Mouse (Mus musculus) telencephalon, adult 2 months (tissue): ENCODE data around the gene Fstl1.

Source experiments
- DNase-seq: peaks from one replicate; pipeline ENCODE4 v3.0.0-alpha.2; 2011; ENCODE audit warnings: low read depth, low spot score

Gene Fstl1

GRCm38 (mm10) chr16:37868506-37869469 lies 92.1 kb downstream of the Fstl1 start:
- peak; percentile 36 for DNase-seq

- DNase-seq: no peak
These were observed 93.0 kb downstream of the Fstl1 start for GRCm38 (mm10) chr16:37869470-37870231.

DNA sequence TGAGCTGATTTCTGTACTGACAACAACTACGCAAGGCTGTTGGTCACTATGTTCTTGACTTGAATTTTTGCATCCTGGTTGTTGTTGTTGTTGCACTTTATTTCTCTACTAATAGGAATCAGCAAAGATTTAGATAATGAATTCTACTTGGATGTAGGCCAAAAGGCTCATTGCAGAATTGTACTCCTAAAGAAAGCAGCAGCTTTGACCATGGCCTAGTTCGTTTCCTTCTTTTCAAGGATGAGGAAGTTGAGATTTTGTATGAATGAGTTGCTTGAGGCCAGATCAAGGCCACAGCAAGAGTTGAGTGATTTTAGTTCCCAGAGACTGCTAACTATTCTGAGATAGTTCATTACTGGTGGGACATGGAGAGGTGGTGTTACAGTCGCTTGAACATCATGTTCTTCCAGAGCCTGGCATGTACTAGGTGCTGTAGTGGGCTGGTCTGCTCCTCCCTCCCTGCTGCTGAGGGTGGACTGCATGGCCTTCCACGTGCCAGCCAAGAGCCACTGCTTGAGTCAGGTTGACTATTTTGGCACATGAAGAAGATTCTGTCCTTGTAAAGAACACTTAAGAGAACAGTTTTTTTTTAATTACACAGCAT lies 94.5 kb downstream of the Fstl1 start:
- DNase-seq: peak; percentile 46

- DNase-seq: no peak
These were observed 98.0 kb downstream of the Fstl1 start for GRCm38 (mm10) chr16:37874501-37875235.

DNA sequence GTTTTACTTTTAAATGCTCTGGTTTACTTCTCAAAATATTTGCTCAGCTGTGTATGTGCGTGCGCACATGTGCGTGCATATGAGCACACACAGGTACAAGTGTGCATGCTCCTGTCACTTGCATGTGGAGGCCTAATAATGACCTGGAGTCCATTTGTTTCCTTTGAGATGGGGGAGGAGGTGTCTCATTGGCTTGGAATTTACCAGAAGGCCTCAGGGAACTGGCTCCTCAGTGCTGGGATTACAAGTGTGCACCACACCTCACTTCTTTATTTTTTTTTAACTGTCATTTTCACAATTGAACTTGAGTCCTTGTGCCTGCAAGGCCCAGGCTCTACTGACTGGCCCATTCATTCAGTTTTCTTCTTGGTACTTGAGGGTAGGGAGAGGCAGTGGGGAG lies 100.7 kb downstream of the Fstl1 start:
- no peak for DNase-seq

DNA sequence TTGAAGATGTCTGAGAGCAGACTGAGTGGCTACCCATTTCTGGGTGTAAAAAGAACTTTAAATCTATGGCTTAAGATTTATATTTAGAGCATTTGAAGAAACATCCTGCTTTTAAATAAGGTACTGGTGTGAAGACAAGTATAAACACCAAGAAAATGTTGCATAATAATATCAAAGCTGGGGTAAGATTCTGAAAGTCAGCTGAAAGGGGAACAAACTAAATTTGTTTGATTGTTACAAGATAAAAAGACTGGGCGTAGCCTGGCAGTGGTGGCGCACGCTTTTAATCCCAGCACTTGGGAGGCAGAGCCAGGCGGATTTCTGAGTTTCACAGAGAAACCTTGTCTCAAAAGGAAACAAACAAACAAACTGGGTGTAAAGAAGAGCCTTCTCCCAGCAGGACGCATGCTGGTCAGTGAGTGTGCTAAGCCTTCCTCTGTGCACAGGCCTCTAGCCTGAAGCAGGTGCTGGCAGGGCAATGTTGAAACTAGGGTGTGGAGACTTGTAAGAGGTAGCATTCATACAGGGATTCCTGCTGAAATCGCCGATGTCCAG lies 102.4 kb downstream of the Fstl1 start:
- DNase-seq: no peak

DNA sequence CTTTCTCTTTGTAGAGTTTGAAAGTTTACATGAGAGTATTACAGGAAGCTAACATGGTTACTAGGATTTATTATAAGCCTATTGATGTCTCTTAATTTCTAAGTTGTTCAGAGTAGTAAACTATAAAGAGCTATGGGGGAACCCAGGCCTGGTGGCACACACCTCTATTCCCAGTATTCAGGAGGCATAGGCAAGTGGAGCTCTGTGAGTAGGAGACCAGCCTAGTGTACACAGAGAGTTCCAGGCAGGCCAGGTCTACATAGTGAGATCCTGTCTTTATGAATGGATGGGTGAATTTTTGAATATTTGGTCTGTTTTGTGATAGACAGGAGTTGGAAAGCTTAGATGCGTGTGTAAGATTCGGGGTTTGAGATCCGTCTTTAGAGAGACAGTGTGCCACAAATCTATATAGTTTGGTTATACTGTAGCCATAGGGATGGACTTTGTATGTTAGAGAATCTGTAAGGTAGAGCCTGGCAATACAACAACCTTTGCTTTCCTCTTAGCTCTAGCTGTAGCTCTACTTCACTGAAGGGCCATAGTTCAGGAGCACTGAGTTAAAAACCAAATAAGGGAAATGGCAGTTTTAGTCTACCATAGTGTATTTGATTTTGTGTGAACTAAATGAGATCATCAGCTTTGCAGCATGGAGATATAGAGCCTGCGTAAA lies 103.2 kb downstream of the Fstl1 start:
- no peak for DNase-seq

DNA sequence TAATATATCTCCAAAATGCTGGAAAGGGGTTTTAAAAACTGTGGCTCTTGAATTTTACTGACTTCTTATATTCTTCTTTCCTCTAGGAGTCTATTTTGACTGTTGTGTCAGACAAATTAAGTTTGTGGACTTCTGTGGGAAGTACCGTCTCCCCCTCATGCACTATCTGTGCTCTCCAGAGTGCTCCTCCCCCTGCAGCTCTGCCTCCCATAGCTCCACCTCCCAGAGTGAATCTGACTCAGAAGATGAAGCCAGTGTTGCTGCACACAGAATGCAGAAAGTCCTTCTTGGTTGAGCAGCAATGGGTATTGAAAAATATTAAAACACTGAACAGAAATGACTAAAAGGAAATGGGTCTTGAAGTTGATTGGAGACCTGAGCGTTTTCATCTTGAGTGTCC lies 104.5 kb downstream of the Fstl1 start:
- no peak for DNase-seq
